Mouse (Mus musculus) spleen, adult 2 months (tissue): ENCODE measurements around the gene Nrp1.

ENCODE experiments used
- CTCF ChIP-seq: fragments of 200-500 bp; IDR thresholded peaks from 2 replicates; pipeline ENCODE4 v1.5.1; 2011; ENCODE audit warnings: mild to moderate bottlenecking, inconsistent platforms; ENCODE audit not compliant: insufficient read depth, insufficient read length, insufficient replicate concordance; ENCODE audit errors: extremely low read depth
- POLR2A ChIP-seq: fragments of 200-500 bp; IDR thresholded peaks from 2 replicates; pipeline ENCODE4 v1.6.1; 2011; ENCODE audit warnings: low read depth, low read length, inconsistent platforms

GRCm38 (mm10) chr8:128338951-128339350 lies 19.5 kb upstream of the Nrp1 start:
- TF ChIP-seq CTCF (no peak), POLR2A (no peak)
